In the genomic region with DNA sequence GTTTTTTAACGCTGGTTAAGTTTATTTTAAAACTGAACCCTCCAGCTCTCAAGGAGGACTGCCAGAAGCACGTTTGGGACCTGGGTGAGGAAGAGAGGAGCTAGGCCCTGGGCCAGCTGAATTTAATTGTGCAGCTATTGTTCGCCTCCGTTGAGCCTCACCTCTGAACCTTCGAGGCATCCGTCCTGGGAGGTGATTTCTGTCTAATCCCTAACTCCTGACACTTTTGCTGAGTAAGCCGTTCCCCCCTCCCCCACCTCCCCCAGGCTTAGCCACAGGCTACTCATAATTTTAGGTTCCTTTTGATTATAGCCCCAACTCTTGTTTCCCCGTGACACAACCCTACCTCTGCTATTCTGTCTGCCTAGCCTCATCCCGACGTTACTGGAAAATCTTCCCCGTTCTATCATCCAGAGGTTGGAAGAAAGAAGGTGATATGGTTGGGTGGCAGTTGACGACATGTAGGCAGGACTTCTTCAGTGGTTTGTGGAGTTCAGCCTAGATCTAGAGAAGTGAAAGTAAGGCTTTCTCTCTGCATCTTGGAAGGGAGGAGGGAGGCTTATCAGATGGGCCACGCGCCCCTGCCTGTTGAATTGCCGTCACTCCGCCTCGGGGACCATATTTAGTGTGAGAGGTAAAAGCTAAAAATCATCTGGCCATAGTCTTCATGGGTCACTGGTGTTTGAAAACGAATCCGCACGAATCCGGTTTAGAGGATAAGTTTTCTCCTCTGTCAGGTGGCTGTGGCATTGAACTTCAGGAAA, we compare ENCODE assay signal across 15 mouse cellular contexts. TPM values are rescaled to one million over a fixed set of nuclear protein-coding genes. Genes with fewer than 3 reads are reported as not detected.
DNase-seq lines count a peak whose midpoint lies in the region; ATAC-seq and TF ChIP-seq lines count a peak whose summit lies in the region.
"Had no signal": no experiment of that assay in that cellular context is flagged by ENCODE, and none has a peak within 500 bp of the region (broad histone marks: within the 10 kb centered on the region; RNA-seq: fewer than 3 reads in every experiment).

No protein-coding gene starts in this region.

- no peak overlapping the region for H3K4me3 ChIP-seq in kidney, adult 2 months (ENCODE audit: insufficient read depth, low read depth, low read length)
- H3K4me3 ChIP-seq in MEL (ENCODE audit: control insufficient read depth in 1 of 2, insufficient read depth in 1 of 2, low read depth in 2 of 2, low read length in 2 of 2), result peak overlapping the region; percentile 61 to 72
- H3K4me3 ChIP-seq in liver, embryonic 16.5 days (ENCODE audit: low read depth, low read length), result no peak overlapping the region
- H3K4me3 ChIP-seq in lung, adult 2 months (replicated peaks; ENCODE audit: extremely low read depth, low read depth, low read length), result no peak overlapping the region
- H3K4me3 ChIP-seq: neural tube, embryonic 13.5 days had no signal

- 30% methylated on average over 21 of the region's 21 CpGs for WGBS in kidney, adult 2 months
- 56% methylated on average over 21 of the region's 21 CpGs for WGBS in liver, embryonic 16.5 days (ENCODE audit: insufficient replicate concordance)
- WGBS in lung, adult 2 months, result 66% methylated on average over 21 of the region's 21 CpGs

- TF ChIP-seq POLR2A in kidney, adult 2 months (IDR thresholded peaks at IDR 0.05; ENCODE audit: low read depth, low read length), result no peak
- TF ChIP-seq POLR2A in MEL (IDR thresholded peaks at IDR 0.05; ENCODE audit: control insufficient read depth in 1 of 2, insufficient read depth in 1 of 2, low read depth in 1 of 2, low read length in 2 of 2, poor library complexity in 1 of 2), result peak in 1 of 2 experiments; percentile 55; a peak in 1 of 4 replicates
- TF ChIP-seq POLR2A in lung, adult 2 months (IDR thresholded peaks at IDR 0.05; ENCODE audit: borderline replicate concordance, extremely low read depth, low read depth, low read length), result no peak

- peaks cover 37% of the 10 kb centered on the region; the same call in 1 of the 2 replicates for H3K4me1 ChIP-seq in kidney, adult 2 months (ENCODE audit: control insufficient read depth, insufficient read depth, low read length)
- peaks cover 2 to 15% of the 10 kb centered on the region in 2 experiments; a peak in 3 of 4 replicates for H3K4me1 ChIP-seq in MEL (ENCODE audit: control insufficient read depth in 1 of 2, insufficient read depth in 2 of 2, low read length in 2 of 2)
- peaks cover 8% of the 10 kb centered on the region for H3K4me1 ChIP-seq in liver, embryonic 16.5 days (ENCODE audit: control insufficient read depth, low read depth, low read length)
- 0 out of 2 replicates have a peak, but pooled peaks cover 3% of the 10 kb centered on the region for H3K4me1 ChIP-seq in lung, adult 2 months (ENCODE audit: control insufficient read depth, insufficient read depth, low read length)

- H3K4me2 ChIP-seq in liver, embryonic 16.5 days (ENCODE audit: low read depth, low read length), result 0 out of 2 replicates have a peak overlapping the region, but pooled peaks have one; percentile 9
- H3K4me2 ChIP-seq: neural tube, embryonic 13.5 days had no signal

- peak overlapping the region; percentile 61 for H3K9ac ChIP-seq in MEL (ENCODE audit: control insufficient read depth, low read depth, low read length, poor library complexity, severe bottlenecking)
- H3K9ac ChIP-seq in liver, embryonic 16.5 days (ENCODE audit: low read depth, low read length), result no peak overlapping the region
- H3K9ac ChIP-seq: neural tube, embryonic 13.5 days had no signal

- peaks cover 8% of the 10 kb centered on the region; the same call in 1 of the 2 replicates for H3K36me3 ChIP-seq in kidney, adult 2 months (ENCODE audit: control insufficient read depth, insufficient read depth, low read length)
- H3K36me3 ChIP-seq in MEL (ENCODE audit: control insufficient read depth in 1 of 2, insufficient read depth in 2 of 2, low read length in 2 of 2), result peaks cover 0 to 25% of the 10 kb centered on the region in 2 experiments; a peak in 2 of 4 replicates
- H3K36me3 ChIP-seq in liver, embryonic 16.5 days (ENCODE audit: control insufficient read depth, insufficient read depth), result peaks cover 14% of the 10 kb centered on the region

- DNase-seq in kidney, adult 2 months, result peak; percentile 82
- no peak for DNase-seq in kidney, postnatal 10 days
- DNase-seq in MEL (ENCODE audit: low read depth, low spot score), result peak; percentile 90
- DNase-seq in cerebellum, adult 9-11 months, result no peak
- no peak for DNase-seq in lung, adult 2 months
- no peak for DNase-seq in retina, embryonic 14.5 days (ENCODE audit: low spot score)
- DNase-seq: cerebellum, postnatal 25 days; heart, postnatal 4 days; midbrain, embryonic 14.5 days; right cerebral cortex, postnatal 4 days; thymus, postnatal 4 days had no signal

- peak; percentile 55 to 61 for ATAC-seq in hematopoietic stem cell, adult 5-6 weeks (replicated peaks in 1 of 2; ENCODE audit: insufficient read depth in 1 of 2, low FRiP score in 2 of 2, low TSS enrichment in 1 of 2, low read depth in 1 of 2, poor library complexity in 2 of 2, severe bottlenecking in 2 of 2)
- ATAC-seq in liver, embryonic 16.5 days (ENCODE audit: low read depth), result no peak
- ATAC-seq: CD4-positive, CD25-positive, alpha-beta regulatory T cell, adult 4 months had no signal

- no peaks in the 10 kb centered on the region for H3K27me3 ChIP-seq in kidney, adult 2 months (replicated peaks; ENCODE audit: control insufficient read depth, insufficient read depth, low read length)
- H3K27me3 ChIP-seq in MEL (ENCODE audit: control insufficient read depth in 1 of 2, insufficient read depth in 2 of 2, low read length in 2 of 2), result no peaks in the 10 kb centered on the region
- H3K27me3 ChIP-seq in liver, embryonic 16.5 days (ENCODE audit: control insufficient read depth, insufficient read depth, low read depth, low read length), result no peaks in the 10 kb centered on the region
- H3K27me3 ChIP-seq: neural tube, embryonic 13.5 days had no signal

- TF ChIP-seq RAD21 in MEL (IDR thresholded peaks at IDR 0.05; ENCODE audit: low read depth, low read length), result no peak

- peak overlapping the region; percentile 75 for H3K27ac ChIP-seq in kidney, adult 2 months (ENCODE audit: insufficient read depth, low read depth, low read length)
- peak overlapping the region; percentile 92 for H3K27ac ChIP-seq in MEL (ENCODE audit: control insufficient read depth, low read depth, low read length)
- no peak overlapping the region for H3K27ac ChIP-seq in liver, embryonic 16.5 days (ENCODE audit: low read length)
- H3K27ac ChIP-seq: neural tube, embryonic 13.5 days had no signal

- TF ChIP-seq CTCF in kidney, adult 2 months (conservative IDR thresholded peaks at IDR 0.05; ENCODE audit: insufficient read depth, insufficient read length, low read depth, low read length), result no peak
- TF ChIP-seq CTCF in MEL (IDR thresholded peaks at IDR 0.05 in 2 of 3, conservative IDR thresholded peaks at IDR 0.05 in 1 of 3; ENCODE audit: control insufficient read depth in 1 of 3, insufficient read depth in 1 of 3, low read depth in 2 of 3, low read length in 3 of 3, poor library complexity in 1 of 3, severe bottlenecking in 1 of 3), result no peak
- no peak for TF ChIP-seq CTCF in lung, adult 2 months (IDR thresholded peaks at IDR 0.05; ENCODE audit: insufficient read depth, low read length)

- no peaks in the 10 kb centered on the region for H3K9me3 ChIP-seq in MEL (replicated peaks; ENCODE audit: insufficient read depth, low read length)
- H3K9me3 ChIP-seq in liver, embryonic 16.5 days (replicated peaks; ENCODE audit: control insufficient read depth, low read length), result no peaks in the 10 kb centered on the region
- H3K9me3 ChIP-seq: neural tube, embryonic 13.5 days had no signal

- peaks cover 38% of the 10 kb centered on the region for H3K79me2 ChIP-seq in MEL (ENCODE audit: control insufficient read depth, insufficient read depth, low read length, poor library complexity)

- peak; percentile 35 to 52; a peak in 3 of 4 replicates for TF ChIP-seq EP300 in MEL (IDR thresholded peaks at IDR 0.05; ENCODE audit: low read depth in 1 of 2, low read length in 2 of 2)

TF ChIP-seq in MEL, 35 proteins besides CTCF, POLR2A, EP300 and RAD21 (continues in another document):
- TF ChIP-seq NRF1 (IDR thresholded peaks at IDR 0.05; ENCODE audit: insufficient read depth, low read depth, low read length, poor library complexity, severe bottlenecking), result no peak
- TF ChIP-seq KAT2A (conservative IDR thresholded peaks at IDR 0.05; ENCODE audit: low read depth, low read length), result no peak

RNA-seq across cellular contexts. Expression of gene Pdp2, which starts 4.7 kb away (rescaled TPM):
- polyA plus RNA-seq in kidney, adult 2 months (2012; rRNA removed), result 25.7 and 29.2 TPM in 2 replicates
- total RNA-seq in MEL (2012; rRNA removed), result 12.2 and 12.3 TPM in 2 replicates
- polyA plus RNA-seq in MEL (2012; ENCODE audit: insufficient read depth in 1 of 2, insufficient read length in 2 of 2, low read depth in 1 of 2, low replicate concordance in 2 of 2, missing spikeins in 1 of 2), result 10 to 100 TPM in 1 of 2 experiments, not detected in 1; 12.4 TPM
- total RNA-seq in hematopoietic stem cell, adult 5-6 weeks (2017), result 13.0 and 13.9 TPM in 2 replicates
- polyA plus RNA-seq in liver, embryonic 16.5 days (2015; fragmentation: Nextera tagmentation; extraction: Ambion mirVana), result 3.4 and 3.9 TPM in 2 replicates
- 3.4 and 4.4 TPM in 2 replicates for polyA plus RNA-seq in lung, adult 2 months (2012; rRNA removed)

RNA-seq across cellular contexts. Expression of gene Cdh16, which starts 28.2 kb away (rescaled TPM):
- polyA plus RNA-seq in kidney, adult 2 months (2012; rRNA removed), result 1,103 and 1,106 TPM in 2 replicates
- not detected in 2 replicates for total RNA-seq in MEL (2012; rRNA removed)
- under 1 TPM in 1 of 2 experiments, not detected in 1; 0.45 TPM for polyA plus RNA-seq in MEL (2012; ENCODE audit: insufficient read depth in 1 of 2, insufficient read length in 2 of 2, low read depth in 1 of 2, low replicate concordance in 2 of 2, missing spikeins in 1 of 2)
- total RNA-seq in hematopoietic stem cell, adult 5-6 weeks (2017), result not detected in 2 replicates
- 0.24 and 0.32 TPM in 2 replicates for polyA plus RNA-seq in liver, embryonic 16.5 days (2015; fragmentation: Nextera tagmentation; extraction: Ambion mirVana)
- 9.6 and 16.2 TPM in 2 replicates for polyA plus RNA-seq in lung, adult 2 months (2012; rRNA removed)
- polyA plus RNA-seq: CD4-positive, CD25-positive, alpha-beta regulatory T cell, adult 4 months; midbrain, embryonic 14.5 days had no signal

RNA-seq across cellular contexts. Expression of gene Rrad, which starts 35.2 kb away (rescaled TPM):
- 5.0 and 5.8 TPM in 2 replicates for polyA plus RNA-seq in kidney, adult 2 months (2012; rRNA removed)
- 8.9 and 9.0 TPM in 2 replicates for total RNA-seq in MEL (2012; rRNA removed)
- polyA plus RNA-seq in MEL (2012; ENCODE audit: insufficient read depth in 1 of 2, insufficient read length in 2 of 2, low read depth in 1 of 2, low replicate concordance in 2 of 2, missing spikeins in 1 of 2), result 1 to 10 TPM in 1 of 2 experiments, not detected in 1; 9.4 TPM
- total RNA-seq in hematopoietic stem cell, adult 5-6 weeks (2017), result 15.0 and 16.3 TPM in 2 replicates
- 0.78 and 1.3 TPM in 2 replicates for polyA plus RNA-seq in liver, embryonic 16.5 days (2015; fragmentation: Nextera tagmentation; extraction: Ambion mirVana)
- 10.9 and 19.5 TPM in 2 replicates for polyA plus RNA-seq in lung, adult 2 months (2012; rRNA removed)

RNA-seq across cellular contexts. Expression of gene Ciao2b, which starts 45.8 kb away (rescaled TPM):
- 46.5 and 57.7 TPM in 2 replicates for polyA plus RNA-seq in kidney, adult 2 months (2012; rRNA removed)
- 78.7 and 82.4 TPM in 2 replicates for total RNA-seq in MEL (2012; rRNA removed)
- 100 to 1,000 TPM in 1 of 2 experiments, not detected in 1; 110 TPM for polyA plus RNA-seq in MEL (2012; ENCODE audit: insufficient read depth in 1 of 2, insufficient read length in 2 of 2, low read depth in 1 of 2, low replicate concordance in 2 of 2, missing spikeins in 1 of 2)
- 24.9 and 31.4 TPM in 2 replicates for total RNA-seq in hematopoietic stem cell, adult 5-6 weeks (2017)
- polyA plus RNA-seq in liver, embryonic 16.5 days (2015; fragmentation: Nextera tagmentation; extraction: Ambion mirVana), result 38.0 and 42.8 TPM in 2 replicates
- polyA plus RNA-seq in lung, adult 2 months (2012; rRNA removed), result 34.7 and 35.3 TPM in 2 replicates

Comparison
In these comparisons a context has a peak if more than half of its experiments do, and no peak if none do; other contexts are left out.
1. DNase-seq: peak in kidney, adult 2 months (single experiment) and MEL (single experiment); none in kidney, postnatal 10 days (single experiment), cerebellum, adult 9-11 months (single experiment), lung, adult 2 months (single experiment) and retina, embryonic 14.5 days (single experiment).
2. H3K4me3 ChIP-seq: peak in MEL (2 of 2); none in kidney, adult 2 months (single experiment), liver, embryonic 16.5 days (single experiment) and lung, adult 2 months (single experiment).
3. RNA of gene Cdh16, which starts 28.2 kb away (polyA plus RNA-seq): 1,103 to 1,106 TPM in kidney, adult 2 months; 9.6 to 16.2 TPM in lung, adult 2 months, 0.45 TPM in MEL and 0.24 to 0.32 TPM in liver, embryonic 16.5 days; every median in the first group is over 10 times any median in the second.